Mouse (Mus musculus) yolk sac, embryonic 10.5 days (tissue): ENCODE data around the gene Borcs7.
"Not testable (repeated sequence)": the region's sequence is repeated elsewhere in the genome, so short reads cannot be mapped to it uniquely, and the experiment has no call there.

Experiments used
- DNase-seq: peaks from one replicate; pipeline ENCODE4 v3.0.0-alpha.2; 2017; ENCODE audit warnings: low spot score

Gene Borcs7

DNA sequence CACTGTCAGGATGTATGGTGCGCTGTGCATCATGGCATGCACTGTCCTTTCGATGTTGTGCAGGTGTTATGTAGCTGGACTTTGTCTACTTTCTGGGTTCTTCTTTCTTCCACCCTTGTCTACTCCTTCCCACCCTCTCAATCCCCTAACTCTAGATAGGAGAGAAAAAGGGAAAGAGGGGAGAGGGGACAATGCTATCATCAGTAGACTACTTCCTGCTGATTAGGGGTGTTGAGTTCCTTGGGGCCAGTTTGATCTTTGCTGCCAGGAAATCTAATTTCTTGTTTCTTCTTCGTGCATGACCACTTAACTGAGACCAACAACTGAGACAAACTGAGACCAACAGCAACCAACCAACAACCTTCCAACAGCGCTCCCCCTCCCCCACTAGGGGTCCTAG is 20.9 kb downstream of the Borcs7 start:
- no peak for DNase-seq

- DNase-seq = peak; percentile 44
These were observed 24.5 kb downstream of the Borcs7 start for GRCm38 (mm10) chr19:46714234-46714633.

DNA sequence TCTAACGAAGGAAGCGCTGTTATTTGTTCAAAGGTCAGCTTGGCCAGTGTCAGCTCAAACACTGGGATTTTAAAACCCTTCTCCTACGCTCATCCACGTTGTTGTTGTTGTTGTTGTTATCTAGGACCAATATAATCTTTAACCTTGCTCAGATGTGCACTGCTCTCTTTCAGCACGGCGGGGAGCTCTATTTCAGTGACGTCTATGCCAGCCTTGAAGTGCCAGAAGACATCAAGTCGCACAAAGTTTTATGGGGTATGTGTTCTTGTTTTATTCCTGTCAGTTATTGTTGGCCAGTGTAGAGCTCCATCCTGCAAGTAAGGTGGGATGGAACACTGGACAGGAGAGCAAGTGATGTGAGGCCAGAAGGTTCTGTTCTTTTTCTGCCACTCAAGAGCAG is 25.3 kb downstream of the Borcs7 start:
- DNase-seq = peak; percentile 52

DNA sequence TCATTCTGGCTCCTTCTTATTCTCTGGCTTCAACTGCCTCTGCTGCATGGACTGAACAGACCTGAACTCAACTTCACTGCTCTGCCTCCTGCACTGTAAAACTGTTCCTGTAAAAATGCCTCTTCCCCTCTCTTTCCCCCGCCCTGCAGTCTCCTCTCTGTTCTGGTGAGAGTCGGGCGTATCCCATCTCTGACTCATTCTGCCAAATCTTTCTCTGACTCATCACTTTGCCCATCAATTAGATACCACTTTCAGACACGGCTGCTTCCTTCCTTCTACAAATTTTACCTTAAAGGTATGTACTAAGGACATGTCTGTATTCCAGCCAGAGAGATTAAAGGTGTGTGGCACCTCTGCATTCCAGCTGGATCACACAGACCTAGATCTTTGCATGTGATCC is 28.4 kb downstream of the Borcs7 start:
- DNase-seq = no peak

- DNase-seq = no peak
These were observed 34.7 kb downstream of the Borcs7 start for GRCm38 (mm10) chr19:46724411-46724810.

DNA sequence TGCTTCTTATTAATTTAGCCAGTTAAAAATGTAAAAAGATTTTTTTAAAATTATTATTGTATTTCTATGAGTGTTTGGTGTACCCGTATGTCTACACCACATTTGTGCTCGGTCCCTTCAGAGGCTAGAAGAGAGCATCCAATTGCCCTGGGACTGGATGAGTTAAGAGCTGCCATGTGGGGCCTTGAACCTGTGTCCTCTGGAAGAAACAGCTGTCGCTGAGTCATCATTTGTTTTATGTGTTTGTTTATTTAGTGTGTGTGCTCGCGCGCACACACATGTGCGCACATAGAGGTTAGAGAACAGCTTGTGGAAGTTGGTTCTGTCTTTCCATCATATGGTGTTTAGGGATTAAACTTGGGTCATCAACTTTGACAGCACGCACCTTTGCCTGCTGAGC is 36.4 kb downstream of the Borcs7 start:
- no peak for DNase-seq

GRCm38 (mm10) chr19:46727140-46727736 is 37.5 kb downstream of the Borcs7 start:
- peak; percentile 87 for DNase-seq

- peak; percentile 92 for DNase-seq
These were observed 38.3 kb downstream of the Borcs7 start for GRCm38 (mm10) chr19:46727945-46728540.

DNA sequence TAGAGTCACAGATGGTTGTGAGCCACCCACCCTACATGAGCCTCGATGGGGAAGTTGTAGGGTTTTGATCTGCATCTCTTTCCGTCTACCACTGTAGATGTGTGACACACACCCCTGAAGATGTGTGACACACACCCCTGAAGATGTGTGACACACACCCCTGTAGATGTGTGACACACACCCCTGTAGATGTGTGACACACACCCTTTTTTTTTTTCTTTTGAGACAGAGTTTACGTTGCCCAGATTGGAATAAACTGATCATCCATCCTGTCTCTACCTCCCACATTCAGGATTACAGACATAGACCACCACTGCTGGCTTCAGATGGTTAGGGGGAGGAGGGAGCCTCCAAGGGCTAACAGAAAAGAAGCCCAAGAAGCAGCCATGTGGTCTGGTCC is 39.2 kb downstream of the Borcs7 start:
- DNase-seq = no peak

GRCm38 (mm10) chr19:46731351-46731750 is 41.6 kb downstream of the Borcs7 start:
- peak; percentile 53 for DNase-seq

GRCm38 (mm10) chr19:46732673-46733072 is 43.0 kb downstream of the Borcs7 start:
- not testable (repeated sequence) for DNase-seq

DNA sequence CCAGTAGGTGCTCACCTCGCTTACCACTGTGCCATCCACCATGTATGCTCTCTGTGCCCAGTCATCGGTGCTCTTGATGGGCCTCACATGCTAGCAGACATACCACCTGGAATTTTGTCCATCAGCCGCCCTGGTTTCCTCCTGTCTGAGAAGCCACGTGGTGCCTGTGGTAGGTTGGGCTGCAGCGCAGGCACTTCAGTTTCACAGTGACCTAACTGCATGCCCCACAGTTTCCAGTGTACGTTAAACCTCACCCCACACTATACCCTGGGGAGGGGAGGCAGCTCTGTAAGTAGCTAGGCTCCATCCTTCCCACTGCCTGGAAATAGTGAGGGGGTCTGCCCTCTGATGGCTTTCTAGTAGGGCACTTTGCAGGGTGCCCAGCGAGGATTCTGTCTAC is 43.9 kb downstream of the Borcs7 start:
- DNase-seq = no peak

DNA sequence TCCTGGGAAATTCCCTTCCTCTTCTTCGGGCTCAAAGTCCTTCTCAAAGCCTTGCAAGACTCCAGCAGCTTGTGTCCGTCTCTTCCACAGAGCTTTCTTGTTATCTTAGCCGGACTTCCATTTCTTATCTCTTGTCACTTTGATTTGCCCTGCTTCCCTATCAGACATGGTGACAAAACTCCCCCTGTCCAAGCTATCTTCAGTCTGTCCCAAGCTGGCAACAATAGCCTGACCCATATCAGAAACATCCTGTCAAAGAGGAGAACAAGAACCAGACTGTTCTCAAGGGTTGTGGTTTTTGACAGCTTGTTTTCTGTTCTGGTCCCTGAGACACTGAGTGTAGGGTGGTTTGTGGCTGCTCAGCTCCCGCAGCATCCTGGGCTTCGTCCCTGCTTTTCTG is 45.5 kb downstream of the Borcs7 start:
- peak; percentile 61 for DNase-seq

GRCm38 (mm10) chr19:46737106-46737505 is 47.4 kb downstream of the Borcs7 start:
- no peak for DNase-seq

GRCm38 (mm10) chr19:46740341-46741008 is 50.8 kb downstream of the Borcs7 start:
- peak; percentile 62 for DNase-seq

DNA sequence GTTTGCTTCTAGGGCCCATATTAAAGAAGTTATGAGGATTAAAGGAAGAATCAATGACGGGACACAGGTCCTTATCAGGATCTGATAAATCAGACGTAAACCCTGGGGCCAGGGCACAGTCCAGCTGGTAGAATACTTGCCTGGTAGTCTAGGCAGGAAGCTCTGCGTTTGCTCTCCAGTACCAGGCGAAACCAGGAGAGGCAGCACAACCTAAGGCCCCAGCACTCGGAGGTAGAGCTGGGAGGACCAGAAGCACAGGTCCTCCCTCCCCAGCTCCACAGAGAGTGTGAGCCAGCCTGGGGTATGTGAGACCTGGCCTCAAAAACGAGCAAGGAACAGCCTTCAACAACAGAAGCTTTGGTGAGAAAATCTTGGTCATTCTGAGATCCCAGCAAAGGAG is 51.9 kb downstream of the Borcs7 start:
- DNase-seq = no peak

DNA sequence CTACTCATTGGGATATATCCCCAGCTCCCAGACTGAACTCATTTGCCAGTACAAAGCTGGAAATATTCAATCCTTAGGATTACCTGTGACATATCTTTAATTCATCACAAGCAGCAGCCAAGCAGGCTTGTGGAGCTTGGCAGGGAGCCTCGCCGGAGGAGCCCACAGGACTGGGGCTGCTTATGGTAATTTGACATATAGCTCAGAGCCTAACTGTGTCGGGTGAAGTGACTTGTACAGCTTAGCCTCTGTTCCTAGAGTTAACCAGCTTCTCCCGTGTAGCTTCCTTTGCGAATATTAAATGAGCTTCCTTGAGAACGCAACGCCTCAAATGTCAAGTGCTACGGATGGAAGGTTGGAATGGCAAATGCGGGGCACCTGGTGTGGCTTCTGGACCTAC is 55.0 kb downstream of the Borcs7 start:
- no peak for DNase-seq

DNA sequence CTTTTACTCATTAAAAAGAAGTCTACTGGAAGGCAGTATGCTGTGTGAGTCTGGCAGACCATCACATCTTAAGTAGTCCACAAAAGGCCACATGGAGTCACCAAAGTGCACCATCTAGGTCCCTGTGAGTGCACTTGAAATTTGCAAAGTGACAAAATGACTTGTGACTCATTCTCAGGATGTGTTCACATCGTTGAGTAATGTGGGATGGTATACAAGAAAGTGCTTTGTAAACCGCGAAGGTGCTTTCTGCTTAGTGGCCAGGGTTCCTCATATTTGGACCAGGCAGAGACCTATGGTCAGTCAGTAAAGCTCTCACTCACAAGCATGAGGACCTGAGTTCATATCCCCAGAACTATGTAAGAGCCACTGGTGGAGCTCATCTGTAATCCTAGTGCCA is 58.1 kb downstream of the Borcs7 start:
- no peak for DNase-seq

DNA sequence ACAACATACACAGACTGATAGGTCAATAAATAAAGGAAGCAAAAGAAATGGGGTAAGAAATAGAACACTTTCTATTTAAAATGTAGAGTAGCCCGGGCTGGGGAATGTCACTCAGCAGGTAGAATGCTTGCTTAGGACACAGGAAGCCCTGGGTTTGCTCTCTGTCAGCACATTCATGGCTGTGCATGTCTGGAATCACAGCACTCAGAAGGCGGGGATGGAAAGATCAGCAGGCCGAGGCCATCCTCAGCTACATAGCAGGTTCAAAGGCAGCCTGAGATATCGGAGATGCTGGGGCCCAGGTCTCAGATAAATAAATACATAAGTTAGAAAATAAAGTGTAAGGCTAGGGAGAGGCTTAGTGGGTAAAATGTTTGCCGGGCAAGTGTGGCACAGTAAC is 62.5 kb downstream of the Borcs7 start:
- no peak for DNase-seq
